8 mouse cellular contexts compared by ENCODE assay signal in genomic region chr10:123196835-123197559, GRCm38 (mm10). TPM values are rescaled to one million over a fixed set of nuclear protein-coding genes. Genes with fewer than 3 reads are reported as not detected.
DNase-seq lines count a peak whose midpoint lies in the region; ATAC-seq lines count a peak whose summit lies in the region.

TSS of gene Usp15 (minus strand) at chr10:123196995.

- H3K9ac ChIP-seq in heart, embryonic 16.5 days (ENCODE audit: low read length): peak within 1 kb of the TSS; percentile 96
- H3K9ac ChIP-seq in liver, embryonic 15.5 days: peak within 1 kb of the TSS; percentile 99
- peak within 1 kb of the TSS; percentile 90 for H3K9ac ChIP-seq in neural tube, embryonic 12.5 days

- peaks cover 29% of the 10 kb centered on the region for H3K4me1 ChIP-seq in forebrain, embryonic 10.5 days
- H3K4me1 ChIP-seq in heart, embryonic 16.5 days (ENCODE audit: control insufficient read depth, insufficient read depth, low read length): peaks cover 13% of the 10 kb centered on the region
- peaks cover 60% of the 10 kb centered on the region for H3K4me1 ChIP-seq in liver, embryonic 15.5 days (replicated peaks)
- peaks cover 9% of the 10 kb centered on the region for H3K4me1 ChIP-seq in neural tube, embryonic 12.5 days

- WGBS in forebrain, embryonic 10.5 days: under 1% methylated on average over 66 of the region's 66 CpGs
- WGBS in heart, embryonic 16.5 days: under 1% methylated on average over 63 of the region's 66 CpGs
- WGBS in liver, embryonic 15.5 days (ENCODE audit: insufficient replicate concordance): under 1% methylated on average over 66 of the region's 66 CpGs
- under 1% methylated on average over 66 of the region's 66 CpGs for WGBS in neural tube, embryonic 12.5 days

- DNase-seq in c-Kit-negative CD71-positive TER-119-positive erythroid progenitor cells, embryonic 14.5 days (ENCODE audit: low read depth, low spot score): peak; percentile 81
- DNase-seq in forebrain, embryonic 10.5 days (ENCODE audit: extremely low spot score, low spot score): peak; percentile 90
- peak; percentile 93 to 98 for DNase-seq in kidney, postnatal 36 days
- DNase-seq in telencephalon, adult 2 months (ENCODE audit: low read depth, low spot score): peak; percentile 65

- H3K4me2 ChIP-seq in heart, embryonic 16.5 days (ENCODE audit: low read depth, low read length): peak within 1 kb of the TSS; percentile 84
- peak within 1 kb of the TSS; percentile 85 for H3K4me2 ChIP-seq in liver, embryonic 15.5 days
- H3K4me2 ChIP-seq in neural tube, embryonic 12.5 days (replicated peaks): peak within 1 kb of the TSS; percentile 67

- H3K27ac ChIP-seq in forebrain, embryonic 10.5 days: peak within 1 kb of the TSS; percentile 96
- H3K27ac ChIP-seq in heart, embryonic 16.5 days (ENCODE audit: low read length): peak within 1 kb of the TSS; percentile 94
- H3K27ac ChIP-seq in liver, embryonic 15.5 days (replicated peaks): peak within 1 kb of the TSS; percentile 96
- peak within 1 kb of the TSS; percentile 84 for H3K27ac ChIP-seq in neural tube, embryonic 12.5 days

- ATAC-seq in CD4-positive, CD25-positive, alpha-beta regulatory T cell, adult 4 months: peak; percentile 79
- peak; percentile 91 for ATAC-seq in heart, embryonic 16.5 days (replicated peaks; ENCODE audit: extremely low read depth, insufficient read depth, low FRiP score)
- ATAC-seq in liver, embryonic 15.5 days (ENCODE audit: insufficient read depth): peak; percentile 87
- peak; percentile 94 for ATAC-seq in neural tube, embryonic 12.5 days (ENCODE audit: low FRiP score, low read depth)

- H3K36me3 ChIP-seq in forebrain, embryonic 10.5 days (replicated peaks): no peaks in the 10 kb centered on the region
- H3K36me3 ChIP-seq in heart, embryonic 16.5 days (ENCODE audit: control insufficient read depth, insufficient read depth): no peaks in the 10 kb centered on the region
- 0 out of 2 replicates have a peak, but pooled peaks cover 2% of the 10 kb centered on the region for H3K36me3 ChIP-seq in liver, embryonic 15.5 days (replicated peaks)
- H3K36me3 ChIP-seq in neural tube, embryonic 12.5 days: no peaks in the 10 kb centered on the region

- H3K9me3 ChIP-seq in forebrain, embryonic 10.5 days: no peaks in the 10 kb centered on the region
- H3K9me3 ChIP-seq in heart, embryonic 16.5 days (replicated peaks; ENCODE audit: control insufficient read depth, low read length): no peaks in the 10 kb centered on the region
- H3K9me3 ChIP-seq in liver, embryonic 15.5 days (replicated peaks): no peaks in the 10 kb centered on the region
- no peaks in the 10 kb centered on the region for H3K9me3 ChIP-seq in neural tube, embryonic 12.5 days

- H3K4me3 ChIP-seq in forebrain, embryonic 10.5 days: peak within 1 kb of the TSS; percentile 98
- H3K4me3 ChIP-seq in heart, embryonic 16.5 days (ENCODE audit: low read length): peak within 1 kb of the TSS; percentile 98
- H3K4me3 ChIP-seq in liver, embryonic 15.5 days (replicated peaks): peak within 1 kb of the TSS; percentile 98
- H3K4me3 ChIP-seq in neural tube, embryonic 12.5 days: peak within 1 kb of the TSS; percentile 94

- no peaks in the 10 kb centered on the region for H3K27me3 ChIP-seq in forebrain, embryonic 10.5 days (ENCODE audit: poor library complexity, severe bottlenecking)
- H3K27me3 ChIP-seq in heart, embryonic 16.5 days (ENCODE audit: control insufficient read depth, insufficient read depth, low read length): no peaks in the 10 kb centered on the region
- no peaks in the 10 kb centered on the region for H3K27me3 ChIP-seq in liver, embryonic 15.5 days
- no peaks in the 10 kb centered on the region for H3K27me3 ChIP-seq in neural tube, embryonic 12.5 days (replicated peaks)

RNA-seq across cellular contexts. Expression of gene Usp15, which starts in this region (rescaled TPM):
- 100 to 1,000 TPM; 127 to 136 TPM for polyA plus RNA-seq in CD4-positive, CD25-positive, alpha-beta regulatory T cell, adult 4 months (2017; shearing (Covaris generic))
- polyA plus RNA-seq in forebrain, embryonic 10.5 days (2016; fragmentation: Nextera tagmentation; extraction: Ambion mirVana): 83.3 and 84.6 TPM in 2 replicates
- 58.3 and 66.0 TPM in 2 replicates for polyA plus RNA-seq in heart, embryonic 16.5 days (2015; fragmentation: Nextera tagmentation; extraction: Ambion mirVana)
- polyA plus RNA-seq in liver, embryonic 15.5 days (2015; fragmentation: Nextera tagmentation; extraction: Ambion mirVana): 82.0 and 84.9 TPM in 2 replicates
- 69.6 and 79.9 TPM in 2 replicates for polyA plus RNA-seq in neural tube, embryonic 12.5 days (2016; fragmentation: Nextera tagmentation; extraction: Ambion mirVana)

Comparison
In these comparisons a context has a peak if more than half of its experiments do, and no peak if none do; other contexts are left out.
1. Peak in every context shown above with its lines: DNase-seq, ATAC-seq, H3K4me3 ChIP-seq and H3K27ac ChIP-seq.